Mouse (Mus musculus): ENCODE data around the gene Sept11. TPM values are rescaled to one million over a fixed set of nuclear protein-coding genes. Genes with fewer than 3 reads are reported as not detected.
A peak's percentile ranks its signal among the peaks of the same experiment; 100 is the strongest.

The Sept11 gene
- total and polyA plus RNA-seq, 3 experiments: 72.3 to 138 (median 78.5) TPM

GRCm38 (mm10) chr5:93044584-93045370 lies 48.5 kb upstream of the Sept11 start, which contains the start of gene Sowahb:
Gene Sowahb (minus strand): TSS chr5:93045022.
- no peaks in the 10 kb centered on the region for H3K27me3 ChIP-seq (replicated peaks)
- no peak within 1 kb of the TSS for H3K9ac ChIP-seq (ENCODE audit: insufficient read depth, low read depth)
- dilution Hi-C loops (cut with MboI; ENCODE audit: extremely low pct_ligation_motif_present, extremely low pct_unique_long_range_greater_than_20kb, low sequenced_read_pairs): no loop called here

GRCm38 (mm10) chr5:93045371-93045714 lies 47.9 kb upstream of the Sept11 start:
- Histone ChIP-seq H3K4me3 (replicated peaks in 1 of 3; ENCODE audit: low read depth in 2 of 3, low read length in 2 of 3, poor library complexity in 1 of 3) (no peak overlapping the region), H3K27me3 (replicated peaks) (peaks cover under 1% of the 10 kb centered on the region), H3K9ac (ENCODE audit: insufficient read depth, low read depth) (no peak overlapping the region)

More at GRCm38 (mm10) chr5:93044584-93045370, 48.5 kb upstream of the Sept11 start, which contains the start of gene Sowahb:
- H3K4me2 ChIP-seq (ENCODE audit: insufficient read depth, low read depth, poor library complexity, severe bottlenecking): 0 out of 2 replicates have a peak within 1 kb of the TSS, but pooled peaks have one; percentile 5
- H3K79me2 ChIP-seq (replicated peaks; ENCODE audit: control insufficient read depth, extremely low read depth, insufficient read depth, poor library complexity, severe bottlenecking): no peaks in the 10 kb centered on the region
- no peak for DNase-seq (ENCODE audit: extremely low read depth)
- in situ Hi-C loops (cut with MboI; ENCODE audit: low pct_ligation_motif_present, low pct_unique_long_range_greater_than_20kb, low sequenced_read_pairs): no loop called here
- TF ChIP-seq MEF2A (IDR thresholded peaks at IDR 0.05; ENCODE audit: borderline replicate concordance, low read depth, low read length) (no peak), JUND (conservative IDR thresholded peaks at IDR 0.05; ENCODE audit: low read depth, low read length) (no peak), POLR2AphosphoS2 (IDR thresholded peaks at IDR 0.05; ENCODE audit: low read depth, low read length) (no peak), RAD21 (IDR thresholded peaks at IDR 0.05; ENCODE audit: low read depth, low read length) (no peak), CHD2 (IDR thresholded peaks at IDR 0.05; ENCODE audit: low read length) (no peak), TBP (conservative IDR thresholded peaks at IDR 0.05; ENCODE audit: low read depth, low read length) (no peak), E2F4 (IDR thresholded peaks at IDR 0.05; ENCODE audit: insufficient replicate concordance, low read depth, low read length) (no peak), SIN3A (IDR thresholded peaks at IDR 0.05; ENCODE audit: low read length) (no peak), GABPA (IDR thresholded peaks at IDR 0.05; ENCODE audit: insufficient replicate concordance, low read depth, low read length) (no peak), RCOR1 (conservative IDR thresholded peaks at IDR 0.05; ENCODE audit: low read depth, low read length) (no peak)
- no peaks in the 10 kb centered on the region; a peak in 1 of 4 replicates for H3K4me1 ChIP-seq (ENCODE audit: control insufficient read depth in 1 of 2, insufficient read depth in 2 of 2)
- H3K27ac ChIP-seq (ENCODE audit: insufficient read depth, low read depth): no peak within 1 kb of the TSS
- peaks cover 6% of the 10 kb centered on the region for H3K9me3 ChIP-seq (replicated peaks; ENCODE audit: low read length)
- H3K4me3 ChIP-seq (replicated peaks in 1 of 3; ENCODE audit: low read depth in 2 of 3, low read length in 2 of 3, poor library complexity in 1 of 3): no peak within 1 kb of the TSS
- H3K36me3 ChIP-seq (replicated peaks in 1 of 2; ENCODE audit: control insufficient read depth in 1 of 2, insufficient read depth in 1 of 2, low read length in 1 of 2): no peaks in the 10 kb centered on the region

More at GRCm38 (mm10) chr5:93045371-93045714, 47.9 kb upstream of the Sept11 start:
- Histone ChIP-seq H3K4me1 (ENCODE audit: control insufficient read depth in 1 of 2, insufficient read depth in 2 of 2) (no peaks in the 10 kb centered on the region; a peak in 1 of 4 replicates), H3K4me2 (ENCODE audit: insufficient read depth, low read depth, poor library complexity, severe bottlenecking) (no peak overlapping the region), H3K27ac (ENCODE audit: insufficient read depth, low read depth) (no peak overlapping the region), H3K79me2 (replicated peaks; ENCODE audit: control insufficient read depth, extremely low read depth, insufficient read depth, poor library complexity, severe bottlenecking) (no peaks in the 10 kb centered on the region), H3K36me3 (replicated peaks in 1 of 2; ENCODE audit: control insufficient read depth in 1 of 2, insufficient read depth in 1 of 2, low read length in 1 of 2) (no peaks in the 10 kb centered on the region), H3K9me3 (replicated peaks; ENCODE audit: low read length) (peaks cover 6% of the 10 kb centered on the region)
- dilution Hi-C loops (cut with MboI; ENCODE audit: extremely low pct_ligation_motif_present, extremely low pct_unique_long_range_greater_than_20kb, low sequenced_read_pairs) (no loop called here), in situ Hi-C loops (cut with MboI; ENCODE audit: low pct_ligation_motif_present, low pct_unique_long_range_greater_than_20kb, low sequenced_read_pairs) (no loop called here)
- TF ChIP-seq CTCF (conservative IDR thresholded peaks at IDR 0.05 in 1 of 2, IDR thresholded peaks at IDR 0.05 in 1 of 2; ENCODE audit: low read depth in 2 of 2, low read length in 2 of 2): no peak
- TF ChIP-seq POLR2AphosphoS2 (IDR thresholded peaks at IDR 0.05; ENCODE audit: low read depth, low read length): no peak
- no peak for TF ChIP-seq MAZ (IDR thresholded peaks at IDR 0.05; ENCODE audit: low read depth, low read length)
- TF ChIP-seq E2F4 (IDR thresholded peaks at IDR 0.05; ENCODE audit: insufficient replicate concordance, low read depth, low read length): no peak
- no peak for TF ChIP-seq PAX5 (IDR thresholded peaks at IDR 0.05; ENCODE audit: low read length)
- TF ChIP-seq NELFE (IDR thresholded peaks at IDR 0.05; ENCODE audit: low read depth, low read length): no peak
- no peak for TF ChIP-seq CHD2 (IDR thresholded peaks at IDR 0.05; ENCODE audit: low read length)
- no peak for TF ChIP-seq BHLHE40 (IDR thresholded peaks at IDR 0.05; ENCODE audit: low read depth, low read length)
- TF ChIP-seq IRF4 (IDR thresholded peaks at IDR 0.05; ENCODE audit: low read depth, low read length): no peak
- no peak for TF ChIP-seq KAT2A (IDR thresholded peaks at IDR 0.05; ENCODE audit: insufficient replicate concordance, low read length)
- TF ChIP-seq TCF12 (IDR thresholded peaks at IDR 0.05; ENCODE audit: low read depth, low read length): no peak
- no peak for TF ChIP-seq CHD1 (IDR thresholded peaks at IDR 0.05; ENCODE audit: low read depth, low read length)
- no peak for TF ChIP-seq UBTF (IDR thresholded peaks at IDR 0.05; ENCODE audit: low read depth, low read length)
- TF ChIP-seq ZMIZ1 (IDR thresholded peaks at IDR 0.05; ENCODE audit: low read depth, low read length): no peak
- no peak for TF ChIP-seq RAD21 (IDR thresholded peaks at IDR 0.05; ENCODE audit: low read depth, low read length)
- no peak for TF ChIP-seq ZKSCAN1 (IDR thresholded peaks at IDR 0.05; ENCODE audit: borderline replicate concordance, low read depth, low read length)
- no peak for TF ChIP-seq MEF2A (IDR thresholded peaks at IDR 0.05; ENCODE audit: borderline replicate concordance, low read depth, low read length)
- DNase-seq (ENCODE audit: extremely low read depth): no peak

All from CH12.LX (cell line).